Mouse (Mus musculus): ENCODE data around the gene Mepe.

The Mepe gene

DNA sequence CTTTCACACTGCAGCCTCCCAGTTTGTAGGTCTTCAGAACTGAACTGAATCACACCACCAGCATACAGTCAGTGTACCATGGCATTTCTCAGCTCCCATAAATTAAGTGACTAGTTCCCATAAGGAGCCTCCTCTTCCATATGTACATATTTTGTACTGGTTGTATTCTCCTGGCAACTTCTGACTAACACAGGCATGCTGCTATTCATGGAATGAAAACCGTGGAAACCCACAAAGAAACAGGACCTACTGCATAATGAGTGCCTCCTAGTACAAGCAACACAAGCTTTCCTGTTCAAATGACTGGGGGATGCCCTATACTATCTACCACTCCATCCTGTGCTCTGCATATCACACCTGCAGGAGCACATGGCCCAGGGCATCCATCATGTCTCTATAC is 25.9 kb downstream of the Mepe start:
- no peak for DNase-seq (ENCODE audit: low read depth in 1 of 2, low spot score in 2 of 2)

DNA sequence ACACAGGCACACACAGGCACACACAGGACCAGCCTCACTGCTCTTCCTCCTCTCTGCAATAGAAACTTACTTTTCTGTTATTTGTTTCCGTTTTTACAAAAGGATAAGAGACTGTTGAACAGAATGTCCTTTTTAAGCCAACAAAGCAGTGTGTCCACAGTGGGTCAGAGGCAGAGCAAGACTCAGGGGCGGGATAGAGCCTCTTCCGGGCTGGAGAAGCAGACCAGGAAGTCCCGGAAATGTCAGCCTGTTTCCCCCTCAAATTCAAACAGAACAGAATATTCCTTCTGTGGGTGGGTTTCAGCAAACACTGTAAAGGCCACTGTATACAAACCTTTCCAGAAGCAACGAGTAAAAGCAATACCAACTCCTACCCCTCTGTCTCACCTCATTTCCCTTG is 26.7 kb downstream of the Mepe start:
- no peak for DNase-seq (ENCODE audit: low read depth in 1 of 2, low spot score in 2 of 2)

DNA sequence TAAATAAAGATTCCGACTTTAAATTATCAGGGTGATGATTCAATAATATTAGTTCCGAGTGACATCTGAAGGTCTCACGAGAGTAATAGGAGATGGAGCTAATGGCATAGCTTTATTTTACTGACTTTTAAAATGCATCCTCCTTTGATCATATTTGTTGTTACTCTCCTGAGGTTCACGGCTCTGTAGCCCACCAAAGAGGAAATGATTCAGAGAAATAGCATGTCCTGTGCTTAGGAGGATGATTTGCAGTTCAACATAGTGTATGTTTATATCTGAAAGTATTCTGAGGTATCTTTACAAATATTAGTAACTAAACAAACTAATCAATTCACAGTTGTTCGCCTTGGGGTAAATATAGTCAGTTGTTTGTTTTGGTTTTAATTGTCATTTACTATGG is 32.4 kb downstream of the Mepe start:
- no peak for DNase-seq (ENCODE audit: low read depth in 1 of 2, low spot score in 2 of 2)

DNA sequence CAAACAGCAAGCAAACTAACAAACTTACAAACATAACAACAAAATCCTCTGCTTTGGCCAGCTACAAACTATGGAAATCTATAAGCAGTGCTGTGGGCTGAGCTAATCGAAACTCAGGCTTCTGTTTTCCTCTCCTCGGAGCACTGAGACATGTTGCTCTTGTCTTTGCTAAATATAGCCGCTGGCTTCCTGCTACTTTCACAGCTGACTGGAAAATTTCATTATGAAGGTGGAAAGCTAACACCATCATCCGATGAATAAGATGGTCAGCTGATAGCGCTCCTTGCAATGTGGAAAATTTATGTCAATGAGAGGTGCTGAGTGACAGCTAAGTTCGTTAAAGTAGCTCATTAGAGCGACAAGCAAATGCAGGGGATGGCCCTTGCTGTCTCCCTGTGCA is 33.5 kb downstream of the Mepe start:
- DNase-seq (ENCODE audit: low read depth in 1 of 2, low spot score in 2 of 2), result no peak

DNA sequence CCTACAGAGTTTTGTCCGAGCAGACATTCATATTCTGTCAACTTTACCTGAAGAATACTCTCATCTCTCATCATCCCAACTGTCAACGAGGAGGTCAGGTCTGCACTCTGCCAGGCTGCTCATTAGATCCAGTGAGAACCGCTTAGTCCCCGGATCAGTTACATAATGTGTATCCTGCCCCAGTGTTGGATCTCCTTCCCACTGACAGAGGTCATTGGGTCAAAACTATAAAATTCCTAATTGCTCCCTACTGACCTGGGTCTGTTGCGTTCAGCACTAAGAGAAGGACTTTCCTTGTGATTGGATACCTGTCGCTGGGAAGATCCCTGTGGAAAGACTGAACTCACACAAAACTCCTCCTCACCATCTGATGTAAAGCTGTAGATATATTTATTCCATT is 34.1 kb downstream of the Mepe start:
- no peak for DNase-seq (ENCODE audit: low read depth in 1 of 2, low spot score in 2 of 2)

DNA sequence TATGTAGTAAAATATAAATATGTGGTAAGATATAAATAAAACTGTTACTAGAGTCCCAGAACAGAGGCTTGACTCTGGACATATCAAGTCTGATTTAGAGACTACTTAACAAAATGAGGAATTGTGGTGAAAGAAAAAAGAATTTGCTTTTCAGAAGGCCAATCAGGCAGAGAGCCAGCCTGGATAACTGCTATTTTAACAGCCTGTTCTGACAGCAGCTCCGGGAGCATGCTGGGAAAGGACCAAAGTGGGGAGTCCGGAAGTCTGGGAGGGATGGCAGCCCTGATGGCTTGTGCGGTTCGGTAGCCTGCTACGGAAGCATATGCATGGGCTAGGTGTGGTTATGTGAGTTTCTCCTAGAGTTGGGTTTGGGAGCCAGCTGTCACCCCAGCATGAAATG is 45.5 kb downstream of the Mepe start:
- no peak for DNase-seq (ENCODE audit: low read depth in 1 of 2, low spot score in 2 of 2)

DNA sequence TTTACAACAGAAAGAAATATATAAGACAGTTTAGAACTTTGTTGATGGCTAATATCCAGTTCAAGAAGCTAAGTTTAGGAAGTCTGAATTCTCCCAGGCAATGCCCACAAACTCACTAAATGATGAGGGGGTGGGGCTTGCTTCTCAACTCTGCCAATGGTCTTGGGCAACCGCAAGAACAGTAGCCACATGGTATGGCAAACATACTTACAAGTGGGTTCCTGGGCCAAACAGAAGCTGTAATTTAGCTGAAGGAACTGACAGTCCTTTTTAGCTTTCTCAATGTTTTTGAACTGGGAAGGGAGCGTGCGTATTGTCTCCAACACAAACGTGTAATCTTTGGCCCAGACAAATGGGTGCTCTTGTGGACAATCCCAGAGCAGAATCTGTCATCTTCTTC is 46.2 kb downstream of the Mepe start:
- DNase-seq (ENCODE audit: low read depth in 1 of 2, low spot score in 2 of 2), result no peak

DNA sequence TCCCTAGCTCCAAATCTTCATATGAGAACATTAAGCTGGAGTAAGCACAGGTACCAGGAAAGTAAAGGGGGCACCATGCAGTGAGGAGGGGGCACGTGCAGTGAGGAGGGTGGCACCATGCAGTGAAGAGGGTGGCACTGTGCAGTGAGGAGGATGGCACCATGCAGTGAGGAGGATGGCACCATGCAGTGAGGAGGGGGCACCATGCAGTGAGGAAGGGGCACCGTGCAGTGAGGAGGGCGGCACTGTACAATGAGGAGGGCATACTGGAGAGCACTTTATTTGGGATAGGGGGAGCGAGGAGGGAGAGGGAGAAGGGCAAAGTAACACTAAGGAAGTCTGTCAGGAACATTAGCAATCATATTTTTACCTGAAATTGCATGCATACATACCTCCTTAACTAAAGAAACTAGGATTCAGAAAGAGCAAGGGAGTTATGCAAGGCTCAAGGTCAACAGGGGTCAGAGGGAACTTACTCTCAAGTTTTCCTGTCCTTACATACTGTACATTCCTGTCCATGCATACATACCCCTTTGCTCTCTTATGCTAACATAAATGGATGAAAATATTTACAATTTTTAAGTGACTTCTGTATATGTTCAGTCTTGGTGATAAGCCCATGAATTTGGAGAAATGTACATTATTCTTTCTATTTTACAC is 48.6 kb downstream of the Mepe start:
- DNase-seq (ENCODE audit: low read depth in 1 of 2, low spot score in 2 of 2), result no peak

DNA sequence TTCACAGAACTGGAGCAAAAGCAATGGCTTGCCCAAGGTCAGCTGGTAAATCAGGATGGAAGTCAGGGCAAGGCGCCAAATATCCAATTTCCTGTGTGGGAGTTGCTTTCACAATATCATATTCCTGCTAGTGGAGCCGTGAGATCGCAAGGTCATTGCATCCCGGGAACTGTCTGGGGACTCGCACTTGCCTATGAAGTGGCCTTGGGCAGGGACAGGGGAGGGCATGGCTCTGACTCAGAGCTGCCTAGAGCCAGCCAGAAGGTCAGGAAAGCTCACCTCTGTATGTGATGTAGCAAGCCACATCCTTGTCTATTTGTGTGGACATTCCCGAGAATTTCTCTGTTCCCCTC is 49.2 kb downstream of the Mepe start:
- DNase-seq (ENCODE audit: low read depth in 1 of 2, low spot score in 2 of 2), result no peak

DNA sequence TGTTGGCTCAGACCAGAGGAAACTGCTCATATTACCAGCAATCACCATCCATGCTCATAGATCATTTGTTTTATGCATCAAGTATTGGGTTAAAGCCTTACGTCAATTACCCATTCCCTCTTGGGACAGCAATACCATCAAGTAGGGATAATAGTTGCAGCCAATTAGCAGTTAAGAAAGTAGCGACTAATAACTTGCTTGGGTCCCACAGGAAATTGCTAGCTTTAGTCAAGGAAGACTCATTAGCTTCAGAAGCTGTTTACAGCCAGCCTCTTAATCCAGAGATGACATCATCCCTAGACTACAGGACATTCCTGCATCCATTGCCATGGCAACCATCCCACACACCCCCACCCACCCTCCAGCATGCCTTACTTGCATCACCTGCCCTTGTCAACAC is 50.0 kb downstream of the Mepe start:
- no peak for DNase-seq (ENCODE audit: low read depth in 1 of 2, low spot score in 2 of 2)

DNA sequence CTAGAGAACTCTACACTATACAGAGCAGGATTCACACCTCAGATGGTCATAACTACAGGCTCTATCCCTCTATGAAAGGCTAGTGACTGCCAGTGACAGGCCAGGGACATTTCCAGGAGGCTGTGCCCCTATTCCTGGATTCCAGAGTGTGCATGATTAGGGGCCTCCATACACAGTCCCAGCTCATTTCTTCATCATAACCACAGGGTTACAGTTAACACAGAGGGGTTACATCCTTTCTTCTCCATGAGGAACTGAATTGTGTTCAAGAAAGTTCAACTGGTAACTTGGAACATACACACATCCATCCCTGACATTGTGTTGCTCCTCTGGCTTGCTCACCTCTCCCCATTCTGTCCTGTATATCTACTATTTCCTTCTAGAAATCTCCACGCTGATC is 51.8 kb downstream of the Mepe start:
- no peak for DNase-seq (ENCODE audit: low read depth in 1 of 2, low spot score in 2 of 2)

DNA sequence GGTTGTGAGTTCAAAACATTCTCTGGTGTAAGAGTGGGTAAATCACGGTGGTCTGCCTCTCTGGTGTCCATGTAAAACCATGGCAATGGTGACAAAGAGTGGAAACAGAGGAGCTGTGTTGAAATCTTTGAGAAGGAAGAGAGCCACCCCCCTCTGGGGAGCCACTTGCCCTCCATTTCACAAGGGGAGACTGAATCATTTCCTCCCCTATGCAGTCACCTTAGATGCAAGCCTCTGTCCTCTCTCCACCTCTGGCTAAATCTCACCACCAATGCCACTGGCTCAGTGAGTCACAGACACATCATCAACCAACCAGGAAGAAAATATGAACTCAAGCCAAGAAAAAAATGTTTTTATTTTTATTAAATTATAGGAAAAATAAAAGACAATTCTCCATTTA is 55.4 kb downstream of the Mepe start:
- peak in 1 of 2 experiments; percentile 21 for DNase-seq (ENCODE audit: low read depth in 1 of 2, low spot score in 2 of 2)

DNA sequence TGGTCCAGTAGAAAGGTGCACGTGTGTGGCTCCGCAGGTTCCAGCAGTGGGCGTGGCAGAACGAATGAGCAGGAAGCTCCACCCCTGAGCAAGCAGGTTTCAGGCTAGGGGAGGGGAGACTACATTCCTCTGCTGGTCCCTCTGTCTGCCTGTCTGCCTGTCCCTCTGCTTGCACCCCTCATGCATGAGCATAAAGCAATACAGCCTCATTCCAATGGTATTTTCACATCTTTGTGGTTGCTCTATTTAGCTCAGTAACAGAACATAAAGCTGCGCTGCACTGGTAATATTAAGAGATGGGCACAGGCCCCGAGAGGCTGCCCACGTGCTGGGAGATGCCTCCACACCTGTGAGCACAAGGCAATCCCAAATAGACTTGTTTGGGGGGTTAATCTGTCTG is 56.5 kb downstream of the Mepe start:
- no peak for DNase-seq (ENCODE audit: low read depth in 1 of 2, low spot score in 2 of 2)

DNA sequence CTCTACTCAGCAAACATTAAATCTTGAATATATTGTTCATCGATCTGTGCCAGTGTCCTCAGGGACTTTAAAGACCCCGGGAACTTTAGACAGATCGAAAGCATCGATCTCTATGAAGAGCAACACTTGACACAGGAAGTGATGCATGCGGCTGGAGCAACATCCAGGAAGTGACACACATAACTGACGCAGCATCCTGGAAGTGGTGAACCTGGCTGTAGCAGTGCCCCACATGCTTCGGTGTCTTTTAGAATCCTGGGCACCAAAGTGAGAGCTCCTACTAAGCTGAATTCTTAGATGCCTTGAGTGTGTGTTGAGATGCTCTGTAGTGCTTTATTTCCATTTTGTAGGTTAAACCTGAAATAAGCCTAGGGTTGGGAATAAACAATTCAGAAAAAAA is 59.4 kb downstream of the Mepe start:
- DNase-seq (ENCODE audit: low read depth in 1 of 2, low spot score in 2 of 2), result no peak

DNA sequence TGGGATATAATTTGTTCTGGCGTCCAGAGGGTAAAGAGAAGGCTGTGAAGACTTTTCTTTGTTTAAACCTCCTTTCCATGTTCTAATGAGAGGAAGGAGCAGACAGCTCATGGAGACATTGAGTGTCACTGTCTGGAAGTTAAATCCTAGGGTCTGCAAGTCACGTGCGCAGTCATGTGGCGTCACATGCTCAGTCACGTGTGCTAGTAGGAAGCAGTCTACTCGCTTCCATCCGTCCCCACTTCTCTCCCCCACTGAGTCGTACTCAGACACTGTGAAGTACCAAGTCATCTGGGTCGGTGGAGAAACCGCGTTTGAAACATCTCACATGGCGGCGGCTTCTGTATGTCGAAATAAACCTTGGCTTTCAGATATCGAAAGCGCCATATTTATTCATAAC is 60.4 kb downstream of the Mepe start:
- DNase-seq (ENCODE audit: low read depth in 1 of 2, low spot score in 2 of 2), result no peak

DNA sequence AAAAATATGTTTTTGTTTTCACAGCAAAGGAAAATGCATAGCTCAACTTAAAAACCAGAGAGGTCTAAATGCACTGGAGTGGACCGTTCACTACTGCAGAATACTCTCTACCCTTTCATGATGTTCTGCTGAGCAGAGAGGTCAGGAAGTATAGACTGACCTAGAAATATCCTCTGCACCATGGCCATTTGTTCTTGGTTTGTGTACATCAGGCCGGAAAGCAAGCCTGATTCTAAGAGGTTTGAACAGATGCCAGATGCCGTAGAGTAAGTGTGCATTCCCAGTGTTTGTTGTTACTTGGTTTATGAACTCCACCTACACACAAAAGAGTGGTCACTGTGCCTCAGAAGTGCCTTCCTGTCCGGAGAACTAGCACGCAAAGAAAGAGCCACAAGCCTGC is 61.8 kb downstream of the Mepe start:
- DNase-seq (ENCODE audit: low read depth in 1 of 2, low spot score in 2 of 2), result no peak
